Mouse (Mus musculus): ENCODE measurements around the gene Tmem214.

Tmem214 gene

DNA sequence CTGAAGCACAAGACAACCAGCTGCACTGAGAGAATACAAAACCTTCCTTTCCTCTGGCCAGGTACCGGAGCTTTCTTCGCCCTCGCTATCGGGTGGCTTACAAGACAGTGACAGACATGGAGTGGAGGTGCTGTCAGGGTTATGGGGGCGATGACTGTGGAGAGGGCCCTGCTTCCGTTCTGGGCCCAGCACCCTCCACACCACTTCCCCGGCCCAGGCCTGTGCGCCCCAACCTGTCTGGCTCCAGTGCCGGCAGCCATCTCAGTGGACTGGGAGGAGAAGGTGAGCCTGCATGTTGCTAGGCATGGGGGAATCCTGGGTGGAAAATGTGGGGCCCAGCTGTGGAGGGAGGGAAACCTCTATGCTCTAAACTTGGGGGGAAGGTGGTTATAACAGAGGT lies 47.6 kb downstream of the Tmem214 start:
- no peak for DNase-seq (ENCODE audit: low read depth, low spot score)

DNA sequence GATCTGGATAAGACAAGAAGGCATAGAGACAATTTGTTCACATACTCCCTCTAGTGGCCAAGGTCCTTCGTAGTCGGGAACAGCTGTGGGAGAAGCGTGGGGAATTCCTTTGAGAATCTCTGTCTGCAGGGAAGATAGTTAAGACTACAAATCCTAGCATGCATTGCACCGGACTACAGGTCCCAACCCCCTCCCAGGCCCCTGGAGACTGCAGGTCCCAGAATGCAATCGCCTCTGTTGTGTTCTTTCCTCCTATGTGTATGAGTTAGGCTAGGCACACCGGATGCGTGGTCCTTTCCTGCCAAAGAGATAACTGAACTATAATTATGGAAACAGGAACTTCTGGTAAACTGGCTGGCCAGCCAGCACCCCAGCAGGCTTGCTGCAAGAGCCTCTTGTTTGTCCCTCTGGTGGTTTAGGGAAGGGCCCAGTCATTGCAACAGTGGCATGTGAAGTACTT lies 48.2 kb downstream of the Tmem214 start:
- DNase-seq (ENCODE audit: low read depth, low spot score): peak; percentile 99

DNA sequence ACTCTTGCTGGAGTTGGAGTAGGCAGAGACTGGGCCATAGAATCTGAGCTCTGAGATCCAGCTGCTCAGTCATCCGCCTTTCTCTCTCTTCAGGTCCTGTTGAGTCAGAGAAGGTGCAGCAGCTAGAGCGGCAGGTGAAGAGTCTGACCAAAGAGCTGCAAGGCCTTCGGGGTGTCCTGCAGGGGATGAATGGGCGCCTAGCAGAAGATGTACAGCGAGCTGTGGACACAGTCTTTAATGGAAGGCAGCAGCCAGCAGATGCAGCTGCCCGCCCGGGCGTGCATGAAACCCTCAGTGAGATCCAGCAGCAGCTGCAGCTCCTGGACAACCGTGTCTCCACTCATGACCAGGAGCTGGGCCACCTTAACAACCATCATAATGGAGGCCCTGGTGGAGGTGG lies 49.0 kb downstream of the Tmem214 start:
- DNase-seq (ENCODE audit: low read depth, low spot score): no peak

DNA sequence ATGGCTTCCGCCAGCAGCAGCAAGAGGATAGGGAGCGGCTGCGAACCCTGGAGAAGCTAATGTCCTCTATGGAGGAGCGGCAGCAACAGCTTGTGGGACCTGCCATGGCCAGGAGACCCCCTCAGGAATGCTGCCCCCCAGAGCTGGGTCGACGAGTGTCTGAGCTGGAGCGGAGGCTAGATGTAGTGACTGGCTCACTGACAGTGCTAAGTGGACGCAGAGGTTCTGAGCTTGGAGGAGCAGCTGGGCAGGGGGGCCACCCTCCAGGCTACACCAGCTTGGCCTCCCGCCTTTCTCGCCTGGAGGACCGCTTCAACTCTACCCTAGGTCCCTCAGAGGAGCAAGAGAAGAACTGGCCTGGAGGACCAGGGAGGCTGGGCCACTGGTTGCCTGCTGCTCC lies 49.5 kb downstream of the Tmem214 start:
- no peak for DNase-seq (ENCODE audit: low read depth, low spot score)

DNA sequence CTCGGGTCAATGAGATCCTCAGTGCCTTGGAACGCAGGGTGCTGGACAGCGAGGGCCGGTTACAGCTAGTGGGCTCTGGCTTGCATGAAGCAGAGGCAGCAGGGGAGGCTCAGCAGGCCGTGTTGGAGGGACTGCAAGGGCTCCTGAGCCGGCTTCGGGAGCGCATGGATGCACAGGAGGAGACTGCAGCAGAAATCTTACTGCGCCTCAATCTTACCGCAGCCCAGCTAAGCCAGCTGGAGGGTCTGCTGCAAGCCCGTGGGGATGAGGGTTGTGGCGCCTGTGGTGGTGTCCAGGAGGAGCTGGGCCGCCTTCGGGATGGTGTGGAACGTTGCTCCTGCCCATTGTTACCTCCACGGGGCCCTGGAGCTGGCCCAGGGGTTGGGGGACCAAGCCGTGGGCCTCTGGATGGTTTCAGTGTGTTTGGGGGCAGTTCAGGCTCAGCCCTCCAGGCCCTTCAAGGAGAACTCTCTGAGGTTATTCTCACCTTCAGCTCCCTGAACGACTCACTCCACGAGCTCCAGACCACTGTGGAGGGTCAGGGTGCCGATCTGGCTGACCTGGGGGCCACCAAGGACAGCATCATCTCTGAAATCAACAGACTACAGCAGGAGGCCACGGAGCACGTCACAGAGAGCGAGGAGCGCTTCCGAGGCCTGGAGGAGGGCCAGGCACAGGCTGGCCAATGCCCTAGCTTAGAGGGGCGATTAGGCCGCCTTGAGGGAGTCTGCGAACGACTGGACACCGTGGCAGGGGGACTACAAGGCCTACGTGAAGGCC lies 50.3 kb downstream of the Tmem214 start:
- DNase-seq (ENCODE audit: low read depth, low spot score): no peak

DNA sequence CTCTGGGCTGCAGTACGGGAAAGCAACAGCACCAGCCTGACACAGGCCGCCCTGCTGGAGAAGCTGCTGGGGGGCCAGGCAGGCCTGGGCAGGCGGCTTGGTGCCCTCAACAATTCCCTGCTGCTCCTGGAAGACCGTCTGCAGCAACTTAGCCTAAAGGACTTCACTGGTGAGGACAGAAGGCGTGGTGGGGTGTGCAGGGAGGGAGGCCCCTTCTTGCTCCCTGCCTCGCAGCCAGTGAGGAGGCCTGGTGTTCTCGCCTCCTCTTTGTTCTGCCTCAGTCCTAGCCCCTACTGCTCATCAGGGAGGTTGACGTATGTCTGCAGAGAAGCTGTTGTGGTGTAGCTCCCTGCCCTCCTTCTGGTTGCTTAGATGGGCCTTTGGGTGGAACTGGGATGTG lies 50.9 kb downstream of the Tmem214 start:
- no peak for DNase-seq (ENCODE audit: low read depth, low spot score)

DNA sequence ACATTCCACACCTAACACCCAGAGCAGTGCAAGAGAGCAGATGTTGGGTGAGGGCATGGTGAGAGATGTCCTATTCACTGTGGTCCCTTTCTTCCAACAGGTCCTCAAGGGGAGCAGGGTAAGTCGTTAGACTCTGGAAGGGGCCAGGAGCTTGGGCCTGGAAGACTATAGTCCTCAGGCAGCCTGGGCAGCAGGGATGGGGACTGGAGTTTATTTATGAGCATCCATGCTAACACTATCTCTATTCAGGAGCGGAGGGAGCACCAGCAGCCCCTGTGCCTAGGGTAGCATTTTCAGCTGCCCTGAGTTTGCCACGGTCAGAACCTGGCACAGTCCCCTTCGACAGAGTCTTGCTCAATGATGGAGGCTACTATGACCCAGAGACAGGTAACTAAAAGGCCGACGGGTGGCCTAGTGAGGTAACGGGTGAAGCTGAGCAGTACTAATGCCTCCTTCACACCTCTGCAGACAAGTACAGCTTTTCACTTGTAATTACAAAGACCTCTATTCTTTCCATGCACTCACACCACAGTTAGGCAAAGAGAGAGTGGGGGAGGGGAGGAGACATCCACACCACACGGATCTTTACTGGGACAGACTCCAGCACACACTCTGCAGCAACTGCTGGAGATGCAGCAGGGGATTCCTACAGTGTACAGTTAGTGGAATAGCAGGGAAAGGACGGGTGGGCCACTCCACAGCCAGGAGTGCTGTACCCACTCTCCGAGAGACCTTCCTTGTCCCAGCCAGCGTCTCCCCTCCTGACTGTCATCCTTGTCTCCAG lies 52.2 kb downstream of the Tmem214 start:
- DNase-seq (ENCODE audit: low read depth, low spot score): peak; percentile 49

DNA sequence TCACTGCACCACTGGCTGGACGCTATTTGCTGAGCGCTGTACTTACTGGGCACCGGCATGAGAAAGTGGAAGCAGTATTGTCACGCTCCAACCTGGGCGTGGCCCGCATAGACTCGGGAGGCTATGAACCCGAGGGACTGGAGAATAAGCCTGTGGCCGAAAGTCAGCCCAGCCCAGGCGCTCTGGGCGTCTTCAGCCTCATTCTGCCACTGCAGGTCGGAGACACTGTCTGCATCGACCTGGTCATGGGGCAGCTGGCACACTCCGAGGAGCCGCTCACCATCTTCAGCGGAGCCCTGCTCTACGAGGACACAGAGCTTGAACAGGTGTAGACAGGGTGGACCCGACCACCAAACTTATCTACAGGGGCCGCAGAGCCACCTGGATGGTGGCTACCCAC lies 52.8 kb downstream of the Tmem214 start:
- no peak for DNase-seq (ENCODE audit: low read depth, low spot score)

DNA sequence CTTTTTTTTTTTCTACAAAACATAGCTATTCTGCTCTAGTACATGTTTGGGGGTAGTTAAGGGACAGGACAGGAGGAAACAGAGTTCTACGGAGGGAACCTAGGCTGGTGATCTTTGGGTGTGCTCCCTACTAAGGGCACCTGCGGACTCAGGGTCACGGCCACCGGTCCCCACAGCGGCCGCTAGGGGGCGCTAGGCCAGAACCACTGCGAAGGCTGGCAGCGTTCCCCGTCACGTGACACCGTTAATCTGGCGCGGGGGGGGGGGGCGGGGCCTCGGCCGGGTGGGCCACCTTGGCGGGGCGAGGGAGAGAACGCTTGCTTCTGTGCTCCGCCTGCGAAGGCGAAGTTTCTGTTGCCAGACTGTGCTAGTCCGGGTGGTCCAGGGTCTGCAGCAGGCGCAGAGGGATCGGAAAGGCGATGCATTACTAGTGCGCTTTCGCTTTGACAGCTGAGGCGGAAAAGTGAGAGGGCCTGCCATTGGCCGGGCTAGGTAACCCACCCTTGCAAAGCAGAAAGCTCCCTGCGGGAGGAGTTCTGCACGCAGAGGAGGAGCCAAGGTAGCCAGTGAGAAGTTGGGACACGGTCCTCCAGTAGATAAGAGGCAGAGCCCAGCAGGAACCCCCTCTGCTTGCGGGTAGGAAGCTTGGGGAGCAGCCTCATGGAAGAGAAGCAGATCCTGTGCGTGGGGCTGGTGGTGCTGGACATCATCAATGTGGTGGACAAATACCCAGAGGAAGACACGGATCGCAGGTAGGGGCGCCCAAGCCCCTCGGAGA lies 53.6 kb downstream of the Tmem214 start, which contains the start of gene Khk:
Gene Khk (plus strand): TSS at position 176 of the 778 bp plus-strand sequence.
- DNase-seq (ENCODE audit: low read depth, low spot score): peak; percentile 94

DNA sequence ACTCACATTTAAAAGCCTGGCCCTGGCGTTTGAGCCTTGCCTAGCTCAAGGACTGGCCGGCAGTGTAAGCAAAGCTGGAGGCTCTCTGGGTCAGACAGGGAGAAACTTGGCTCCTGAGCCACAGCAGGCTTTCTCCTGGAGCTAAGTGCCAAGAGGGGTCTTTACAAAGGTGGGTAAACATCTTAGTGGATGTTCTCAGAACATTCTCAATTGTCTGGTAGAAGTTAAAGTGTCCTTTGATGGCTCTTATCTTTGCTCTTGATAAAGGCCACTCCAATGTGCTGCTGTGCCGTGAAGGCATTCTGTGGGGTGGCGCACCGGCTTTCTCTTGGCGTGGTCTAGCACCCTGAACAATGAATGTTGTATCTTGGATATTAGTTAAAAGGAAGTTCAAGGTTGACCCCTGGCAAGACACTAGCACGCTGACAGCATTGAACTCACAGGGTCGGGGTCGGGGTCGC lies 54.8 kb downstream of the Tmem214 start:
- no peak for DNase-seq (ENCODE audit: low read depth, low spot score)

DNA sequence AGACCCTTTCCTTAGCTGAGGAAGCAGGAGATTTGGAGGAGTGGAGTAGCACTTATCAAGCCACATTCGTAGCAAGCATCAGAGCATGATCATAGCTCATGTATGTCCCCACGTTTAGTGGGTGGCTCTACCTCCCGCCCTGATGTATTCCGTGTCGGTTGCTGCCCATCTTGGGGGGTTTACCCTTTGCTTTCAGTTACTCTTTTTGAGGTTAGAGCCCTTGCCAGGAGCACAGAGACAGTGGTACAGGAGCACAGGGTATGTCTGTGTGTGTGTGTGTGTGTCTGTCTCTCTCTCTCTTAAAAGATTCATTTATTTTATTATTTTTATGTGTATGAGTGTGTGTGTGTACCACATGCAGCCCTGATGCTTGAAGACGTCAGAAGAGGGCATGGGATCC lies 55.3 kb downstream of the Tmem214 start:
- no peak for DNase-seq (ENCODE audit: low read depth, low spot score)

DNA sequence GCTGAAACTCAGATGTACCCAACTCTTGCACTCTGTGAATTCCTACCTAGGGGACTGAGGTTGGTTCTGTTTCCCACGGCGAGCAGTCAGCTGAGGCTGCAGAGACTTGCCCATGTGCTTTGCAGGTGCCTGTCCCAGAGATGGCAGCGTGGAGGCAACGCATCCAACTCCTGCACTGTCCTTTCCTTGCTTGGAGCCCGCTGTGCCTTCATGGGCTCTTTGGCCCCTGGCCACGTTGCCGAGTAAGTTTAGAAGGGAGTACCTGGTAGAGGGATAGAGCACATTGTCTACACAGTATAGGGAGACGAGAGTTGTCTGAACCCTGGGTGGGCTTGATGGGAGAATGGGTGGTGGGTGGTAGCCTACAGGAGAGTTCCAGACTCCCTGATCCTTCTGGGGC lies 56.8 kb downstream of the Tmem214 start:
- no peak for DNase-seq (ENCODE audit: low read depth, low spot score)

DNA sequence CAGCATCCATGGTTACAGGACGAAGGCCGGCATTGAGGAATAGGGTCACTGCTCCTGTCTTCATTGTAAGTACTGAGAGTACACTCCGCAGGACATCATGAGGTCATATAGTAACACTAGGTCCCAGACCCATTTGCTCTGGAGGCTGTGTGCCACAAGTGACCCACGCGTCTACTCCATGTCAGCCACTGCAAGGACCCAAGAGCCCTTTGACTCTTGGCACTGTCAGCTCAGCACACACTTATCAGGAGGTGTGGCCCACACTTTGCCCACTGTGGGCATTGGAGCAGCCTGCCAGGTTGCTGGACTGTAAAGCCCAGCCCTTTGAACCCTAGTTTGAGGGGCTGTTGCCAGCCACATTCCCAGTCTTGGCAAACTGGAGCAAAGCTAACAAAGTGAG lies 57.4 kb downstream of the Tmem214 start:
- no peak for DNase-seq (ENCODE audit: low read depth, low spot score)

DNA sequence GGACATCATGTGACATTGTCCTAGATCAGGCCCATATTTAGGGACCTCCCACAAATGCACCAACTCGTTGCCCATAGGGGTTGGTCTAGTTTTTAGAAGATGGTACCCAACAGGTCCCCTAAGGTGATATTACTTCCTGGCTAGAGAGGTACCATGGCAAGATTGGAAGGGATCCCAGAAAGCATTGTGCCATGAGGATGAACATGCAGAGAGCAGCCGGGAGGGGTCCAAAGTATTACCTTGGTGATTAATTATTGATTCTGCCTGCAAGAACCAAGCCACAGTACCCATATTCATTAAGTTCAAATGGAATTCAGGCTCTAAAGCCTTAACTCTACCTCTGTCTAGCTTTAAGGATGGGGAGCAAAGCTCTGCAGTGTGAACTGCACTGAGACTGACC lies 58.3 kb downstream of the Tmem214 start:
- DNase-seq (ENCODE audit: low read depth, low spot score): no peak

DNA sequence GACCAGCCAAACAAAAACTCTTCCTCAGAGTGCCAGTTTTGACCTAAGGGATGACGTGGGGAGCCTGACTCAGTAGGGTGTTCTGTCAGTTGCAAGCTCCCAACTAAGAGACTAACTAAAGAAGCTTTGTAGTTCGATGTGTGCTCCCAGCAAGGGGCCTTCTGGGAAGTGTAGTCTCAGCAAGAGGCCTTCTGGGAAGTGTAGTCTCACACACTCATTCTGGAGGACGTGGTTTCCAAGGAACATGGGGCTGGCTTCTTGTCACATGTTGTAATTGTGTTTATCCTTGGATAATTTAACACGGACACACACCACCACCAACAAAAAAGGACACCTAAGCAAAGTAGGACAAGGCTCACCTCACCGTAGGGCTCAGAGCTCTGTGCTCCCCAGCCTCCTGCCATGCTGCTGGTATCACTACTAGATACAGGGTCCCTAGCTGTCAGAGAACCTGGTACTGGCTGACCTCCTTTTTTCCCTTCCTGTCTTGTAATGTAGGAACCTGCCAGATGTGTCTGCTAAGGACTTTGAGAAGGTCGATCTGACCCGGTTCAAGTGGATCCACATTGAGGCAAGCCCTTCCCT lies 60.2 kb downstream of the Tmem214 start:
- DNase-seq (ENCODE audit: low read depth, low spot score): peak; percentile 66
